Mouse (Mus musculus) cerebellum, adult 2 months (tissue): ENCODE data around the gene Krtcap3. TPM values are rescaled to one million over a fixed set of nuclear protein-coding genes. Genes with fewer than 3 reads are reported as not detected.

Source experiments
- DNase-seq, 2 experiments: peaks; one replicate each; pipeline ENCODE4 v3.0.0; 2021
- H3K27ac ChIP-seq: fragments of 200-500 bp; 2 replicates; pipeline ENCODE4 v1.5.1; 2012; ENCODE audit warnings: low read length, control low read depth, inconsistent platforms; ENCODE audit not compliant: insufficient read depth
- H3K27me3 ChIP-seq: fragments of 200-500 bp; 2 replicates; pipeline ENCODE4 v1.6.1; 2012; ENCODE audit warnings: inconsistent platforms, mild to moderate bottlenecking, low read length, moderate library complexity; ENCODE audit not compliant: control insufficient read depth, insufficient read depth
- H3K4me1 ChIP-seq: fragments of 200-500 bp; 2 replicates; pipeline ENCODE4 v1.6.1; 2011; ENCODE audit warnings: low read length; ENCODE audit not compliant: control insufficient read depth, insufficient read depth
- H3K4me3 ChIP-seq: fragments of 200-500 bp; replicated peaks from 2 replicates; pipeline ENCODE3; 2011; ENCODE audit warnings: mild to moderate bottlenecking, low read depth, low read length, control low read depth; ENCODE audit not compliant: insufficient read depth
- CTCF ChIP-seq: fragments of 200-500 bp; IDR thresholded peaks from 2 replicates; pipeline ENCODE4 v1.5.1; 2011; ENCODE audit warnings: low read depth, mild to moderate bottlenecking, control low read depth, low read length, moderate library complexity, borderline replicate concordance; ENCODE audit not compliant: insufficient read depth
- POLR2A ChIP-seq: fragments of 200-500 bp; IDR thresholded peaks from 2 replicates; pipeline ENCODE4 v1.6.1; 2011; ENCODE audit warnings: low read length, control low read depth, borderline replicate concordance; ENCODE audit not compliant: insufficient read depth
- WGBS: fragments of 180-500 bp; shearing (Covaris S2); methylation state at CpG from one replicate; pipeline ENCODE4 v1.1.7; 2018; 5-methylcytosine and 5-hydroxymethylcytosine counted together
- polyA plus RNA-seq: library from polyadenylated mRNA; depleted of rRNA; stranded (reverse); fragments of >200 nt; gene quantifications from 2 replicates; pipeline ENCODE4 v1.2.3, GENCODE M21; 2012

The Krtcap3 gene
- polyA plus RNA-seq, 1 experiment: 4.3 TPM

DNA sequence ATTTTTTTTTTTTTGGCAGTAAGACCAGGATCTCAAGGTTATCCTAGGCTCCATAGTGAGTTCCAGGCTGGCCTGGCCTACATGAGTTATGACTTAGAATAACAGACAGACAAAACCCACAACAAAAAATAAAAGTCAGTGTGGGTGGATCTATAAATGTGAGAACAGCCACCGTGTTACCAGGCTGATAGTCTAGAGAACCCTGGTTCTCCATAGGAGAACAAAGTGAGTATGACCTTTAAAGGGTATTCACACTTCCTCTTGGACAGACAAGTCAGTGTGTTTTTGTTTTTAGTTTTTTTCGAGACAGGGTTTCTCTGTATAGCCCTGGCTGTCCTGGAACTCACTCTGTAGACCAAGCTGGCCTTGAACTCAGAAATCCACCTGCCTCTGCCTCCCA lies 4.5 kb downstream of the Krtcap3 start:
- Histone ChIP-seq H3K27ac (no peak overlapping the region), H3K27me3 (no peaks in the 10 kb centered on the region), H3K4me3 (no peak overlapping the region), H3K4me1 (no peaks in the 10 kb centered on the region; the same call in 1 of the 2 replicates)
- TF ChIP-seq POLR2A: no peak
- no peak for TF ChIP-seq CTCF
- WGBS: 95% methylated on average over 2 of the region's 2 CpGs
- DNase-seq: no peak

DNA sequence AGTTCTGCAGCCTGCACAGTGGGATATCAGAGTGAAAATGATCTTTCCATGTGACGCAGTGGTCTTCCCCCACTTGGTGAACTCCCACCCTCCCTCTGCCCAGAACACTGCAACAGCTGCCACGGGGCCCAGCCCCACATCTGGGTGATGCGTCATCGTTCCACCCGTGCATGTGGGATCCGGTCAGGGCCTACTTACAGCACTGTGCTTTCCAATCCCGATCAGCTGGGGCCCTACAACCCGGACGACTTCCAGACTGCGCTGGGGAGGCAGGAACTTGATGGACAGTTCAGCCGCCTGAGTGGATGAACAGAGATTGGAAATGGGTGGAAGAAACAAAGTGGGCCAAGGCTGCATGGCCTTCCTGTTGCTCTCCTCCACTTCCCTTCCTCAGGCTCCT lies 6.1 kb downstream of the Krtcap3 start:
- no peaks in the 10 kb centered on the region for H3K27me3 ChIP-seq
- no peaks in the 10 kb centered on the region for H3K4me1 ChIP-seq
- H3K4me3 ChIP-seq: no peak overlapping the region
- 91% methylated on average over 11 of the region's 11 CpGs for WGBS
- TF ChIP-seq POLR2A (no peak), CTCF (no peak)
- DNase-seq: no peak
- no peak overlapping the region for H3K27ac ChIP-seq

DNA sequence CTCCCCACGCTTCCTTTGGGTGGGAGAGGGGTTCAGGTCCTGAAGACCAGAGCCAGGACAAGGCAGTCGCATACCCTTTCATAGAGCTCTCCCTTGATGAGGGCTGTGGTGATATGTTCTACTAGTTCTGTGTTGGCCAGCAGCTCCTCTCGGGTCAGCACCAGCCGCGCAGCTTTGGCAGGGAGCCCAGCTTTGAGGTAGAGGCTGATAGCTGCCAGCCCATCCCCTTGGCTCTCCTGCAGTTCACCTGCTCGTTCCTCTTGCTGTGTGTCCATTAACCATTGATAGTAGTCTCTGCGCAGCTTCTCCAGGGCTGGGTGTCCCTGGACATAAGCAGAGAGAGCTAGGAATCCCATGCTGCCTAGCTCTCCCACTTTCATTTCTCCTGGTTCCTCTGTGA lies 14.6 kb downstream of the Krtcap3 start:
- Histone ChIP-seq H3K27ac (no peak overlapping the region), H3K27me3 (no peaks in the 10 kb centered on the region), H3K4me1 (peaks cover 3% of the 10 kb centered on the region), H3K4me3 (no peak overlapping the region)
- 44% methylated on average over 7 of the region's 7 CpGs for WGBS
- TF ChIP-seq POLR2A (no peak), CTCF (no peak)
- DNase-seq: peak; percentile 44 to 52

DNA sequence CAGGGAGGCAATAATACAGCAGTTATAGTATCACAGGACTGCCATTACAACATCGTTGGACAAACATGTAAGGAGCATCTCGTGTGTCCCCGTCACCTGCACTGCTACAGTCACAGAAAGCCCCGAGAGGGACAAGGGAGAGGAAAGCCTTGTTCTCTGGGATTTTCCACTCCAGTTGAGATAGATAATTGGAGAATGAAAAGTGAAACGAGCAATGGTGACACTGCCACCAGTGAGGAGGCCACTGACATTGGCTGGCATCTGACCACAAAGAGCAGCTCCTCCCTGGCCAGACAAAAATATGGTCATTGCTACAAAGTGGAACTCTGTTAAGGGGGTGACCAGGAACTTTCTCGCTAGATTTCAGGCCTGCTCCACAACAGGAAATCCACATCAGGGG lies 16.2 kb downstream of the Krtcap3 start:
- H3K27me3 ChIP-seq: no peaks in the 10 kb centered on the region
- no peak overlapping the region for H3K4me3 ChIP-seq
- no peak for DNase-seq
- H3K4me1 ChIP-seq: peaks cover 3% of the 10 kb centered on the region
- no peak for TF ChIP-seq CTCF
- H3K27ac ChIP-seq: no peak overlapping the region
- WGBS: 69% methylated on average over 6 of the region's 6 CpGs

DNA sequence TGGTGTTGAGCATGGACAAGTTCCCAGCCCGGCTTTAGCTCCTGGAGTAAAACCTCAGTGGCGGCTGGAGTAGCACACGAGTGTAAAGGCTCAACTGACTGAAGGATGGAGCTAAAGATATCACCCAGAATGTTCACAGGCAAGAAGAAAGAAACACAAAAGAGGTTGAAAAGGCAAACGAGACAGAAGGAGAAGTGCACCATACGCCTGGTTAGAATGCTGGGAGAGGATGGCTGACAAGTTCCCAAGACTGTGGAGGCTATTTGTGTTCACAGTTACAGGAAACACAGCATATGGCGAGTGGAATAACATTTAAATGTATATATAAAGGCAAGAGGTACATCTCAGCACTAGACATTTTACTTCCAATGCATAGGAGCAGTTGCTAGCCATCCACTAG lies 21.5 kb downstream of the Krtcap3 start:
- Histone ChIP-seq H3K27me3 (no peaks in the 10 kb centered on the region), H3K4me1 (no peaks in the 10 kb centered on the region), H3K27ac (no peak overlapping the region), H3K4me3 (no peak overlapping the region)
- WGBS: 88% methylated on average over 6 of the region's 6 CpGs
- DNase-seq: no peak
- TF ChIP-seq POLR2A (no peak), CTCF (no peak)

DNA sequence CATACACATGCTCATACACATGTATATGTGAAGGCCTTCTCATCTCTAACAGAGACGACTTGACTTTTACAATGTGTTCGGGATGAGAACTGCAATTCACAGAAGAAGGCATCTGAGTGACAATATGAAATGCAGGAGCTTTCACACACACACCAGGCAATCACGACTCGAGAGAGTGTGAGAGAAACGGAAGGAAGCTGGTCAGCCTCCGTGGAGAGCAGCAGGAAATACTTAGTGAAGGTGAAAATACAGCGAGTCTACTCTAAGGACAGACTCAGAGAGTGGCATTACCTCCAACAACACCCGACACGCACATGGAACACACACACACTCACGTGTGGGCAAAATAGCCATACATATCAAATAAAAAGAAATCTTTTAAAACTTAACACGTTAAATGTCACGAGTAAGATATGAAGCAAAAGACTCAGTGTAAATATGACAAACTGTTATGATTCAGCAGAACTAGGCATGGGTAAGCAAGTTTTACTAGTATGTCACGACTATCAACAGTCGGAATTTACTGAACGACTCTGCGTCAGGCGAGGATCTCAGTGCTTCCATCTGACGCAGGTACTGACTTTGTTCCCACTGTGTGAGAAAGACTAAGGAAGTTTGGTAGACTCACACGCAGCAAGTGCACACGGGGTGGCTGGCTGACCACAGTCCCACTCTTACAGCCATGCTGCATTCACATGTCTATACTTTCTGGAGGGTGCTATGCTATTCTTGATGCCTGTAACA lies 27.9 kb downstream of the Krtcap3 start:
- WGBS: 87% methylated on average over 20 of the region's 20 CpGs
- TF ChIP-seq POLR2A: no peak
- TF ChIP-seq CTCF: no peak
- Histone ChIP-seq H3K27me3 (no peaks in the 10 kb centered on the region), H3K27ac (no peak overlapping the region), H3K4me1 (no peaks in the 10 kb centered on the region; the same call in 1 of the 2 replicates), H3K4me3 (no peak overlapping the region)
- no peak for DNase-seq

DNA sequence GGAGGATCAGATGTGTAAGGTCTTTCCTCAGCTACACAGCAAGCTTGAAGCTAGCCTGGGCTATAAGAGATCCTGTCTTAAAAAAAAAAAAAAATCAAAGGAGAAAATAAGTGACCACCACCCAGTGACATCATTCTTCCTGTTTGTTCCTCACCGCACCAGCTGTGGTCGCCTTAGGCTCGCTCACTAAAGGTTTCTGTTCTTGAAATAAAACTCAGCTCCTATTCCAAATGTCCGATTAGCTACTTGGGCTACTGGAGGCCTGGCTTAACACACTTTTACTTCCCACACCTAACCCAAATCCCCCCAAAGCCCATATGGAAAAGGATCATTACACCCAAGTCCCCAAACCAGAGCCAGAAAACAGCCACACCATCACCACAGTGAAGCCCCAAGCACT lies 36.7 kb downstream of the Krtcap3 start:
- TF ChIP-seq CTCF: no peak
- no peak for TF ChIP-seq POLR2A
- DNase-seq: no peak
- Histone ChIP-seq H3K27me3 (no peaks in the 10 kb centered on the region), H3K4me3 (no peak overlapping the region), H3K27ac (no peak overlapping the region), H3K4me1 (no peaks in the 10 kb centered on the region)
- 85% methylated on average over 4 of the region's 4 CpGs for WGBS

DNA sequence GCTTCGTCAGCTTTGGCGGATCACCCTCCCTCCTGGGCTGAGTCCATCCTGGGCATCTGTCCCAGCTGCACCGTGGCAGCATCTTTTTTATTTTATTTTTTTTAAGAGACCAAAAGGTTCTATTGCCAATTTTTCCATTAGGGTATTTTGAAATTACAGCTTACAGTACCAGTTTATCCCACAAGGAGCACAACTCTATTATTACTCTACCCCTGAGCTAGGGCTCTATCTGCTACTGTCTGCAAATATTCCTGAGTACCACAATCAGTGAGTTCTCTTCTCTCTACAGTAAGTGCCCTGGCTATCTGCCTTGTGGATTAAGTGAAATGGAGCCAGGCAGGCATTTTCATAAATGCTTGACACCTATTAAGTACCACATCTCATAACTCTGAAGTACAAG lies 37.2 kb downstream of the Krtcap3 start:
- Histone ChIP-seq H3K27ac (no peak overlapping the region), H3K27me3 (no peaks in the 10 kb centered on the region), H3K4me3 (no peak overlapping the region), H3K4me1 (no peaks in the 10 kb centered on the region)
- WGBS: 17% methylated on average over 3 of the region's 3 CpGs
- DNase-seq: no peak
- TF ChIP-seq POLR2A (no peak), CTCF (no peak)
